Mouse (Mus musculus): ENCODE measurements around the gene Il1f9.
"Not testable (repeated sequence)": the region's sequence is repeated elsewhere in the genome, so short reads cannot be mapped to it uniquely, and the experiment has no call there.

Il1f9 gene

DNA sequence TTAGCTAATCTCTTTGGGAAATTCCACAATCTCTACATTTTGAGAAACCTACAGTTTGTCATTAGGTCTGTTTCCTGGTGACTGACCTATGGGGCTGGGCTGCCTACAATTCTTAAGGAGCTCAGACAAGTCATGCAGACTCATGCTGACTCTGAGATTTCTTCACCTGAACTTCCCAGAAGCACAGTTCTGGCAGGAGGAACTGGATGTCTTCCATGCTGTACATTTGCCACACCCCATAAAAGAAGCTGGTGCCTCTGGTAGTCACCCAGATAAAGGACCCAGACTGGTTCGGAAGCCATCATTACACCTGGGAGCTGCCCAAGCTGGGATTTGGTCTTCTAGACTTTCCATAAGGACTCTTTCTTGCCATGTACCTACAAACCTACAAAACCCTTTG lies at the start of gene Il1f9:
Gene Il1f9, plus strand, starts transcription at position 301 of the 400 bp plus-strand sequence.
- no peak for DNase-seq

DNA sequence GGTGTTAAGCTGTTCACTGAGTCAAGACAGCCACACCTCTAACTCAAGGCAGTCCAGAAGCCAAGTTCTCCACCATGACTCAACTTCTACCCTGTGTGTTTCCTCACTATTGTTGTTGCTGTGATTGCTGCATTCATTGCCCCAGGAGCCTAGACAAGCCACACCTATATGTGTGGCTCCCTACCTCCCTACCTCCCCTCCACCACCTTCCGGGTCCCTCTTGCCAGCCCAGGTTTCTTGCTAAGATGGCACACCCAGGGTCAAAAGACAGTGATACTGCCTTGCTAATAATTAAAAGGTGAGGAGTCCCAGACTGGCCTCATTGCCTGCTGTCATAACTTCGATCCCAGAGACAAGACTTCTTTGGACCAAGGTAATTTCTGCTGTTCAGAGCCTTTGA lies 33.4 kb upstream of the Il1f9 start, which contains the start of gene Il1f8:
Gene Il1f8, plus strand, starts transcription at position 301 of the 400 bp plus-strand sequence.
- no peak for DNase-seq

DNA sequence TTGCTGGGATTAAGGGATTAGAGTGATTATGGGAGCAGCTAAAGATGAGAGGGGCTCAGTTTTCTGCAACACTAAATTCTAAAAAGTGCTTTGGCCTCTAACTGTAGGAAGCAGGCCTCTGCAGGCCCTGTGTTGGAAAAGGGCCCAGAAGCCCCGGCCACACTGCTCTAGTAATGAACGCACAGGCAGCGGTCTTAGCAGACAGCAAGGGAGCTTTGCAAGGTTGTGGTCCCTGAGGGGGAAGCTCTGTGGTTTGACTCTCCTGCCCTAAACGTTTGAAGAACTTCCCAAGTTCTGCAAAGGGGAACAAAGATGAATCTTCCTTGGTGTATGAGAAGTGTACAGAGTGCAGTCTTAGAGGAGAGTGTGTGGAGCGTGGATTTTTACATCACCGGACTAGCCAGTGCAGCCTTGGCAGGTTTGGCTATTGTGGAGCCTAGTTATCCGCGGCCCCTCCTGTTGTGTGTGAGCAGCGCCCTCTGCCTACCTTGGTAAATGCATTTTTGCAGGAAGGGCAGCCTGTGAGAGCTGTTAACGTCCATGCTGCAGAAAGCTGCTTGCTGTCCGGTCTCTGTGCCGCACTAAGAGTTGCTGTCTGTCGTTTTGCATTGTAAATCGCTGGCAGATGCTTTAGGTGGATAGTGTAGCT lies 4.5 kb upstream of the Il1f9 start:
- DNase-seq, result peak in 1 of 2 experiments; percentile 6

DNA sequence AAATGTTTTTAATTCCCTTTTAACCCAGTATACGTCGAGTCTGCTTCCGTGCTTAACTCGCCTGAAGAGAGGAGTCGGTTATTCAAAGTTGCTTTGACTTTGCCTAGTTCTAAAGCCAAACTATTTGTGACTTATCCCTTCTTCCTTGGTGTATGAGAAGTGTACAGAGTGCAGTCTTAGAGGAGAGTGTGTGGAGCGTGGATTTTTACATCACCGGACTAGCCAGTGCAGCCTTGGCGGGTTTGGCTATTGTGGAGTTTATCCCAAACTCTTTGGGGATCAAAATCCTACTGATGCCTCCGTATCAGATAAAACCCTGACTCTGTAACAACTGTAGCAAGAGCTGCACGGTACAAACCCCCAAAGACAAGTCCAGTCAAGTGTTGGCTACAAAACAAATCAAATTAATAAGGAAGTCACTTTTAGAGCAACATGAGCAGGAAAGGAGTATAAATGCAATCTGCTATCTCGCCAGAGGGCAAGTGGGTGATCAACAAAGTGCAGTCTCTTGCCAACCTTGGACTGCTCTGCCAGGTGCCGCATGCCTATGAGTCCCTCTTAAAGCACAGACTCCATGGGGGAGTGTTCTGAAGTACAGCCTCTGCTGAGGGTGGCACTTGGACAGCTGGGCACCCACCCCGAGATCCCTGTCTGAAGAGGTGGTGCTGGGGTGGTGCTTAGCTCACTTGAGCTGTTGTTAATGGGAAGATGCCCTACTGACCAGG lies 3.7 kb upstream of the Il1f9 start:
- not testable (repeated sequence) for DNase-seq

DNA sequence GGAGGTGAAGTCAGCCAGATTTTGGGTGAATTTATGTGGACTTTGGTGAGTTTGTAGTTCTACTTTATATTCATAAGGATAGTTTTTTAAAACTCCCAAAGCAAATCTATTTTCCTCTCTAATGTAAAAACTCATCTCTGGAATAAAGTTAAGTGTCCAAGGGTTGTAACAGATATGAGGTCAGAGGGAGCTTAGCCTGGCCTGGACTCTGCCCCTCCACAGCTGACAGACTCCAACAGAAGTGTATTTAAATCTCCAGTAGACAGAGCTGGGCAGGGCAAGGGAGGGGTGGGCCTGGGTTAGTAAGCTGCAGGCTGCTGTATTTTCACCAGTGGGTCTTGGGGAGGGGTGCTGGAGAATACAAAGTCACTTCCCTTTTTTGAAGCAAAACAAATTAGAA lies 2.2 kb upstream of the Il1f9 start:
- not testable (repeated sequence) for DNase-seq

DNA sequence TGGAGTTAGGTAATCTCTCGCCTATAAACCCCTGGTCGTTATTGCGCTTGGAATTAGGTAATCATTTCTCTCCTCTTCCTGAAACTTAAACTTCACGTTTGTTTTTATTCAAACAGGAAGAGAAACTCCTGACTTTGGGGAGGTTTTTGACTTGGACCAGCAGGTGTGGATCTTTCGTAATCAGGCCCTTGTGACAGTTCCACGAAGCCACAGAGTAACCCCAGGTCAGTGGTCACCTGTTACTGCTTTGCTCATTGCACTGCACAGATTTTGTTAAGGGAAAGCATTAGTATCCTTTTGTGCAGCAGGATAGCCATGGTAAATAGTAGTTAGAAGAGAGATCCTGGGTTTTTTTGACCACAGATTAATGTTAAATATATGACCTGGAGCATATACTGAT lies 1.3 kb downstream of the Il1f9 start:
- DNase-seq, result no peak

DNA sequence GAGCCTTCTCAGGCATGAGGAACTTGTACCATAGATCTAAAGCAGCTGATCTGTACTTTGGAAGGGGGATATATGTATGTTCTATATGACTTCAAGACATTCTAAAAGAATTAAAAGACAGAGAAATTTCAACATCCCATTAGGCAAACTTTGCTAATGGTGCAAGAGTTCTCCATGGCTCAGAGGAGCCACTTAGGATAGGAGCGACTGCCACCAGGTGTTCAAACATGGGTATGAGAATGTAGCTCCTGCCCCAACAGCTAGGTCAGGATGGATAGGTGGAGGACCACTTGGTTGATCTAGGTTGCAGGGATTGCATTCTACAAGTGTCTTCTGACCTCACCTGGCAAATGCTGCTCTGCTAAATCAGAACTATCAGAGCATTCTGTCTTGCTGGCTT lies 1.9 kb downstream of the Il1f9 start:
- peak in 1 of 2 experiments; percentile 5 for DNase-seq

DNA sequence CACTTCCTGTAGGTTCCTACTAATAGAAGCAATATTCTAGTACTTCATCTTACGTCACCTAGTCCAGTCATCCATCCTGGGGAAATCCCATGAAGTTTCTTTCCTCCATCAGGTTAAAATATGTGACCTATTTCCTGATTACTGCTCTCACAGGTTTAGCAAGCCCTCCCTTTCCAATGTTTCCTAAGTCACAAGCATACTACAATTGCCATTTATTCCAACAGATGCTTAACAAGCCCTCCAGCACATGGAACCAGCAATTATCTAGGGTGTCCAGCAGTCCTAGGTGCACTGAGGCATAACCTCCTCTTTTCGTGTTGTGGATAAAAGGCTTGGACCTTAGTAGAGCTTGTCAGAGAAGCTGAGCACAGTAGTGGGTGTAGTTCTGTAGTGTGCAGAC lies 28.8 kb downstream of the Il1f9 start, which contains the start of gene Il1f6:
Gene Il1f6, plus strand, starts transcription at position 301 of the 400 bp plus-strand sequence.
- DNase-seq, result no peak

DNA sequence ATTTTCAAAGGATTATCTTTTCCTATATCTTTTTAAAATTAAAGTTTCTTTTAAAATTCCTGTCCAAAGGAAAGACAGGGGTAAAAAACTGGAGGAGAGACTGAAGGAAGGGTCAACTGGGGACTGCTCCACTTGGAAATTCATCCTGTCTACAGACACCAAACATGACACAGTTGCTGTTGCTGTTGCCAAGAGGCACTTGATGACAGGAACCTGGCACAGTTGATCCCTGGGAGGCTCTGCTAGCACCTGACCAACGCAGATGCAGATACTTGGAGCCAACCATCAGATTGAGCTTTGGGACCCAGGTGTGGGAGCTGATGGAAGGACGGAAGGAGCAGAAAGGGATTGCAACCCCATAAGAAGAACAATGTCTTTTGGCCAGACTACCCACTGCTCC lies 40.9 kb downstream of the Il1f9 start:
- no peak for DNase-seq
